Mouse (Mus musculus) monocyte, adult 5-6 weeks (primary cell): ENCODE data around the gene Sept9. TPM values are rescaled to one million over a fixed set of nuclear protein-coding genes. Genes with fewer than 3 reads are reported as not detected.
"Not testable (repeated sequence)": the region's sequence is repeated elsewhere in the genome, so short reads cannot be mapped to it uniquely, and the experiment has no call there.

Experiments used
- ATAC-seq: fragments of 153-309, 156-312 bp; replicated peaks from 2 replicates; pipeline ENCODE4 v1.8.0; 2017; ENCODE audit warnings: mild to moderate bottlenecking; ENCODE audit not compliant: low TSS enrichment, insufficient number of reproducible peaks, severe bottlenecking, poor library complexity, low FRiP score
- total RNA-seq: library from RNA; stranded (forward); fragments of 200-1000, 200-491, 200-594 nt; gene quantifications from 3 replicates; pipeline ENCODE4 v1.2.3, GENCODE M21; 2017

Sept9 gene
- total RNA-seq, 1 experiment from 2014 or later, result 271 TPM

- ATAC-seq, result not testable (repeated sequence)
Observed at GRCm38 (mm10) chr11:117342490-117342889, 143.0 kb downstream of the Sept9 start.

DNA sequence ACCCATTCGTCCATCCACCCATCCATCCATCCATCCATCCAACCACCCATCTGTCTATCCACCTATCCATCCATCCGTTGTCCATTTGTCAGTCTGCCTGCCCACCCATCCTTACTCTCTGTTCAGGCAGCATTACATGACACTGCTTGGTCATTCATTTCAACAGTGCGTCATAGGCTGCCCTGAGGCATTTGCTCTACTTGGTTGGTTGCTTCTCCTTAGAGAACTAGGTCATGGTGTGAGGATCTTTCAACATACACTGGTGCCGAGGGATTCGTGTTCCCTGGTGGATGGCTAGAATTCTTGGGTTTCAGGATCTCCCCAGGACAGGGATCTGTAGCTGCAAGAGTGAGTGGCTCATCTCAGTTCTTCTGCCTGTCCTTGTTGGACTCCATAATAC is 144.3 kb downstream of the Sept9 start:
- ATAC-seq, result no peak

GRCm38 (mm10) chr11:117344339-117345021 is 145.0 kb downstream of the Sept9 start:
- no peak for ATAC-seq

- ATAC-seq, result no peak
Observed at GRCm38 (mm10) chr11:117345022-117345765, 145.7 kb downstream of the Sept9 start.

DNA sequence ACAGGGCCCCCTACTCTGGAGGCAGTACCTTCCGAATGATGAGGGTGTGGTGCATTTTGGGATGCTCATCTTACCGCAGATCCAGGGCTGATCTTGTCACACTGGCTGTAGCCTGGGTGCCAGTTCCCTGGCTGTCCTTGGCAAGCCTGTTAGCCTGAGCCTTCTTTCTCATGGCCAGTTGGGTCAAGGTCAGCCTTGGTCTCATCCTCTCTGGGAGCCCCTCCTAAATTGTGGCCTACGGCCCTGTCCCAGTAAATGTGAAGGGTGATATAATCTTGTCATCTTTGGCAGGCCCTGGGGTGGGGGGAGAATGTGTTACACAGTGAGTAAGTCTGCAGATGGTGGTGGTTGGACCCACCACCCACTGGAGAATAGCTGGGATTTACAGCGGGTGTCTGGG is 147.8 kb downstream of the Sept9 start:
- no peak for ATAC-seq

DNA sequence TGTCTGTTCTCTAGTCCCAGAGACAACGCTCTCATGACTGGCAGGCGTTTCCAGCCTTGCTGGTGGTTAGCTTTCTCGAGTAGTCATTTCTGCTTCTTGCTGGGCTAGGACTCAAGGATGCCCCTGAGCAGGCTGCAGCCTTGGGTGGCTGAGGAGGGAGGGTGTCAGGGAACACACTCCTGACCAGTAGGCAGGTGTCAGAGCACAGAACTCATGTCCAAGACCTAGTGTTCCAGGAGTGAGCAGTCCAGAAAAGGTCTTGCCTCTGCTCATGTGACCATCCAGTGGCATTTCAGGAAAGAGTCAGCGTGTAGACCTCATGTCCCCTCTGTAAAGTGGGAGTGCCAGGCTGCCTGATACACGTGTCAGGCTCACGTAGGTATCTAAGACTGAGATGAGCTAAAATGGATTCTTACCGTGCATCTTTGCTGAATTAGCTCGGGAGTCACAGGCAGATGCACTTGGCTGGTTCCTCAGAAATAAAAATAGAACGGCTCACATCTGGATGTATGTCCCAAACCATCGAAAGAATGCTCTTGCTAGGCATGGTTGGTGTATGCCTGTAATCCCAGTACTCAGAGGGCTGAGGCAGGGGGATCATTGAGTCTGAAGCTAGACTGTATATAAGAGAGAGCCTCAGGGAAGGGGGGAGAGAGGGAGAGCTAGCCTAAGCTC is 149.1 kb downstream of the Sept9 start:
- ATAC-seq, result no peak; the same call in 1 of the 2 replicates

DNA sequence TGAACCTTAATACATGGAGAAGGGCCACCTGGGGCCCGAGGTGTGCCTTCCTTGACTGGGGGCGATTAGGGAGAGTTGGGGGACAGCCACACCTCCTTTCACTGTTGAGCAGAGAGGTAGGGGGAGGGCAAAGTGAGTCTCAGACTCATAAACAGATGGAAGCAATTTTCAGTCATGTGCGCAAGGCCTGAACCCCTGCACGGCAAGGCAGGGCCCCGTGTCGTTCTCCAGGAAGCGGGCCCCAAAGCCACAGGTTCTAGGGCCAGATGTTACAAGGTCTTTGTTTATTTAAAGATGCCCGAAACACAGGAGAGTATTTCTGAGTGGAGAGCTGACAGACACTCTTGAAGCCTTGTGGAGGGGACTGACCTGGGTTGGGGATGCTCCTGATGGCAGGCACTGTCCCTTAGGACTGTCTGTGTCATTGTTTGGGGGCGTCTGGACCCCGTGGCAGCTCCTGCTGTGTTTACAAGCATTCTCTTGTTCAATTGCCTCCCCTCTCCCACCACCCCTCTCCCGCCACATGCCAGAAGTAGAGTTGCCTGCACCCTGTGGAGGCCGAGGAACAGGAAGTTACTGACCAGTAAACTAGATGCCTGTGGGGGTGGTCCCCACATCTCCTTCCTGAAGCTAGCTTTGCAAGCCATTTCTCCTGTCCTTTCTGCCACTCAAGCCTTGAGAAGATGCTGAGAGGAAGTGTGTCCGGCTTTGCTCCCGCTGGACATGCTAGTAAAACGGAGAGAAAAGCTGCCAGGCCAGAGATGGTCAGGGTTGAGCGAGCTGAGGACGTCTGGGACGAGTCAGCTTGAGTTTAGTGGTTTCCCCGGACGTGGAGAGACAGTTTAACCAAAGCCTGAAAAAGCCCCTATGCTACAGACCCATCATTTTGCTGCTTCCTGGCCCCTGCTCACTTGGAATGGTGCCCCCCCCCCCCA is 150.2 kb downstream of the Sept9 start:
- 0 out of 2 replicates have a peak, but pooled peaks have one; percentile 19 for ATAC-seq

DNA sequence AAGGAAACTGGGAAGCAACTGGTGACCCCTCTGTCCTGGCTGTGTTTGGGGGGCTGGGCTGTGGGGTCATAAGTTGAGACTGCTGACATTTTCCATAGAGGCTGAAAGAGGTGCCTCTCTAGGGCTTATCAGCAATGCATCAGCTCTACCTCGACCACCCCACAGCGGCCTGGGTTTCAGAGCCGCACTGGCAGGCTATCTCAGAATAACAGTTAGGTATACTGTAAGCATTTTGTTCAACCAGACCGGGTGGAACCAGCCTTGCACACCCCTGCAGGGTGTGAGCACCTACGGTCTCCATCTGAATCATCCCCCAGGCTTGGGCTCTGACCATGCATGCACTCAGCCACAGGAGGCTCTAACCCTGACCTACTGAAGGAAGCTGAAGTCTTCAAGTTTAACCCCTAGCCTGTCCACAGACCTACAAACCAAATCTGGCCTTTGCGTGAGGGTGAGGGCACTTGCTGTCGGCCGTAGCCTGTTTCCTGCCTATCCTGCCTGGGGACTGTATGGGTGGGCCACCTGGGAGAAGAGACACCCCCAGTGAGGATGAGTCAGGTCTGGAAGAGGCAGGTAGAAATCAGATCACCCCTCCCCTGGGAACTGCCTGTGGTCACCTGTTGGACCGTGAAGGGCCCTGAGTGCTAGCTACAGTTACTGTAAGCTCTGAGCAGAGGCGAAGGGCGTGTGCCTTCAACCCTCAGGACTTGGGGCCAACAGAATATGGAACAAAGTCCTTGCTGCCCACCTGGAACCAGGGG is 151.2 kb downstream of the Sept9 start:
- ATAC-seq, result no peak

DNA sequence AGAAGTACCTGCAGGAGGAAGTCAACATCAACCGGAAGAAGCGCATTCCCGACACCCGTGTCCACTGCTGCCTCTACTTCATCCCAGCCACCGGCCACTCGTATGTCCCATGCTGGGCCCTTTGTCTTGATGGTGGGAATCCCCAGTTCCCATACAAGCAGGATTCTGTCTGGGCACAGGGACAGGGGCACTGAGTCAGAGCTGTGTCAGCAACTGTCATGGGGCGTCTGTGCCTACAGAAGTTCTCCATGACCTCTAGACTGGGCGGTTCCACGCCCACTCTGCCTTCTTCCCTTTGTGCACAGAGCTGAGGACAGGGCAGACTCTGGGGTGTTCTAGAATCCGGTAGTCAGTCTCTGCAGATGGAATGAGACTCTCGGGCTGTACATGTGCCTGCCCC is 153.7 kb downstream of the Sept9 start:
- no peak for ATAC-seq

GRCm38 (mm10) chr11:117354107-117354506 is 154.6 kb downstream of the Sept9 start:
- ATAC-seq, result no peak

- ATAC-seq, result no peak
Observed at GRCm38 (mm10) chr11:117356937-117357336, 157.5 kb downstream of the Sept9 start.

DNA sequence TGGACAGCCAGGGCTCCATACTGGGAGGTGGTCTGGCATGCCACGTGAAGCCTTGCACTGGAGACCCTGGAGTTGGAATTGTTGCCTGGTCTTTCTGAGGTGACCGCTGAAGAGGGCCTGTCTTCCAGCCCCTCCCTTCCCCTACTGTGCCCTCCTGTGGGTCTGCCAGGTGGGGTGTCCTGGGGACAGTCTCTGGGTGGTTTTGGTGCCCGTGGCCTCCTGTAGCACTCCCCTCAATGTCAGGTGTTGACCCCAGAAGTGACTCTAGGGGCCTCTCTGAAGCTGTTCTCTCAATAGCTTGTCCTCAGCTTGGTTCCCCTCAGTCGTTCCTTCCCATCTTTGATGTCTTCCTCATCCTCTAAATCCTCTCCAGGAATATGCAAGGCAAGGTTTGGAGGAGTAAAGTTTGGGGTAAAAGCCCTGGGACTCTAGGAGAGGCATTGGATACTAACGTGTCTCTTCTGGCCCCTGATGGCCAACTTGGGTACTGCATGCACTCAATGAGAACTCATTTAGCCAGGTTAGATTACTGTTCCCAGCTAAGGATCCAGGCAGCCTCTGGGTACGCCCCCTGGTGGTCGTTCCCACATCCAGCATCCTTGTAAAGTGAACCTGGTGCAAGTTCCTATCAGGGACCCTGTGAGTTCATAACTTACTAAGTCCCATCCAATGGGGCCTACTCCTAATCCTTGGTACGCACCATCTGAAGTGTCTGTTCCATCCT is 158.6 kb downstream of the Sept9 start:
- peak; percentile 85 for ATAC-seq

- ATAC-seq, result no peak
Observed at GRCm38 (mm10) chr11:117359161-117359560, 159.7 kb downstream of the Sept9 start.

DNA sequence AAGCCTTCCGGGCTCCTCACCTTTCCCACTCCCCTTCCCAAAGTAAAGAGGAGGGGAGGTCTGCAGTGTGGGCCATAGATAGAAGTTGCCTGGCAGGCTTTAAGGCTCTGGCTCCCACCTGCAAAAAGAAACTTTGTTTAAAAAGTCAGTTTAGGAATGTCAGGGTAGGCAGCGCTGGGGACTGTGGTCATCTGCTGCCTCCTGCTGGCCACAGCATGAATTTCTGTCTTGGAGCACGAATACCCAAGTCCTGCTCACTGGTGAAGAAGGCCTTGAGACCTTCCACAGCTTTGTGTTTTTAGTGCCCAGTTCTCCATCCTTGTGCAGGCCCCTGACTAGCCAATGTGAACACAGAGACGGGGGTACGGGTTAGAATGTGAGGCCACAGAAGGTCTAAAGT is 160.4 kb downstream of the Sept9 start:
- ATAC-seq, result 0 out of 2 replicates have a peak, but pooled peaks have one; percentile 25

DNA sequence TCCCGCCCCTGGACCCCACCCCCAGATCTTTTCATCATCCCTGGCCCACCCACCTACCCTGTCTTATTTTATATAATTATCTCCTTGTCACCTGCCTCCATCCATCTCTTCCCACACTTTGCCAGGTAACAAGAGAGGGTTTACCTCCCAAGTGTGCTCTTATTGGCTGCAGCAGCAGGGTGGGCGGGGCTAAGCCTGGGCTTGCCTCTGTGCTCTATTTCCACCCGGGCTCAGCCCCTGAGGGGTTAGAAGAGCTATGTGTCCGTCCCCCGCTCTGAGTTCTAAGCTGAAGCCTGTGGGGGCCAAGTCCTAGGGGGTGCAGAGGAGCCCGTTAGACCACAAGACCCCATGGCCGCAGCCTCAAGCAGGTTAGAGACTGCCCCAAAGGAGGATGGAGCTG is 161.1 kb downstream of the Sept9 start:
- ATAC-seq, result no peak

- no peak for ATAC-seq
Observed at GRCm38 (mm10) chr11:117362307-117362706, 162.8 kb downstream of the Sept9 start.

GRCm38 (mm10) chr11:117363918-117364317 is 164.5 kb downstream of the Sept9 start:
- no peak for ATAC-seq
